In the genomic region with DNA sequence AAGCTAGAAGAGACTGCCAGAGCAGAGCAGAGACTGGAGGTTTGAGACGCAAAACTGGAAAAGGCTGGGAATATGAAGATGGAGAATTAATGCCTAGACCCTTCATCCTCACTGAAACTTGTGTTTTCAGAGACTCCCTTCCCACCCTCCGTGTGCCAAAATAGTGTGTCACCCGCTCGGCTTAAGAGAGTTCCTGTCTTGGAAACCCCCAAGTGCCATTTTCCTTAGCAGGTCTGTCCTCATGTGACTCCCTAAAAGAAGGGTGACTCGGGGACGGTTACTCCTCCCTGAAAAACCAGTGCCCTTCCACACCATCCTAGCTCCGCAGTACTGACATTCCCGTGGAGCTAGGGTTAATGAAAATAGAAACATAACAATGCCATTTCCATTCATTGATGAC, we compare ENCODE assay signal across 9 mouse cellular contexts. TPM values are rescaled to one million over a fixed set of nuclear protein-coding genes. Genes with fewer than 3 reads are reported as not detected.
DNase-seq lines count a peak whose midpoint lies in the region; ATAC-seq and TF ChIP-seq lines count a peak whose summit lies in the region.
"Had no signal": no experiment of that assay in that cellular context is flagged by ENCODE, and none has a peak within 500 bp of the region (broad histone marks: within the 10 kb centered on the region; RNA-seq: fewer than 3 reads in every experiment).

No protein-coding gene starts in this region.

- peaks cover 24% of the 10 kb centered on the region for H3K27me3 ChIP-seq in heart, embryonic 13.5 days (replicated peaks)
- H3K27me3 ChIP-seq in E14TG2a.4 (ENCODE audit: insufficient read depth, low read length), result peaks cover 20% of the 10 kb centered on the region
- H3K27me3 ChIP-seq in forebrain, embryonic 15.5 days, result no peaks in the 10 kb centered on the region
- H3K27me3 ChIP-seq in liver, postnatal 0 days (ENCODE audit: insufficient read depth, low read length), result 0 out of 2 replicates have a peak, but pooled peaks cover 3% of the 10 kb centered on the region
- H3K27me3 ChIP-seq: Patski had no signal

- H3K27ac ChIP-seq in heart, embryonic 13.5 days (replicated peaks), result peak overlapping the region; percentile 93; the same call in 1 of the 2 replicates
- peak overlapping the region; percentile 99 for H3K27ac ChIP-seq in forebrain, embryonic 15.5 days (replicated peaks)
- no peak overlapping the region for H3K27ac ChIP-seq in liver, postnatal 0 days (ENCODE audit: low read depth)

- H3K9ac ChIP-seq in heart, embryonic 13.5 days, result peak overlapping the region; percentile 93
- H3K9ac ChIP-seq in forebrain, embryonic 15.5 days (replicated peaks), result peak overlapping the region; percentile 92
- H3K9ac ChIP-seq in liver, postnatal 0 days (replicated peaks), result peak overlapping the region; percentile 66

- TF ChIP-seq CTCF in E14TG2a.4 (conservative IDR thresholded peaks at IDR 0.05; ENCODE audit: low read length), result no peak
- TF ChIP-seq CTCF in liver, postnatal 0 days (IDR thresholded peaks at IDR 0.05; ENCODE audit: low read depth), result no peak

- peak overlapping the region; percentile 91 for H3K4me3 ChIP-seq in heart, embryonic 13.5 days
- peak overlapping the region; percentile 97 for H3K4me3 ChIP-seq in E14TG2a.4 (replicated peaks; ENCODE audit: low read length)
- peak overlapping the region; percentile 90 for H3K4me3 ChIP-seq in forebrain, embryonic 15.5 days
- H3K4me3 ChIP-seq in liver, postnatal 0 days (ENCODE audit: low read depth, low read length), result peak overlapping the region; percentile 88

- under 1% methylated on average over 8 of the region's 8 CpGs for WGBS in heart, embryonic 13.5 days
- under 1% methylated on average over 8 of the region's 8 CpGs for WGBS in forebrain, embryonic 15.5 days
- 7% methylated on average over 8 of the region's 8 CpGs for WGBS in liver, postnatal 0 days (ENCODE audit: insufficient replicate concordance)

- no peaks in the 10 kb centered on the region for H3K36me3 ChIP-seq in heart, embryonic 13.5 days
- peaks cover 12% of the 10 kb centered on the region for H3K36me3 ChIP-seq in E14TG2a.4 (ENCODE audit: insufficient read depth, low read length)
- H3K36me3 ChIP-seq in forebrain, embryonic 15.5 days, result no peaks in the 10 kb centered on the region
- no peaks in the 10 kb centered on the region for H3K36me3 ChIP-seq in liver, postnatal 0 days (replicated peaks; ENCODE audit: insufficient read depth, low read length)

- TF ChIP-seq EP300 in liver, postnatal 0 days (IDR thresholded peaks at IDR 0.05; ENCODE audit: low read depth), result no peak

- peaks cover 45% of the 10 kb centered on the region for H3K4me1 ChIP-seq in heart, embryonic 13.5 days
- peaks cover 76% of the 10 kb centered on the region for H3K4me1 ChIP-seq in E14TG2a.4 (replicated peaks; ENCODE audit: low read depth, low read length)
- H3K4me1 ChIP-seq in forebrain, embryonic 15.5 days, result peaks cover 33% of the 10 kb centered on the region
- peaks cover 46% of the 10 kb centered on the region for H3K4me1 ChIP-seq in liver, postnatal 0 days (ENCODE audit: insufficient read depth)

- ATAC-seq in heart, embryonic 13.5 days (ENCODE audit: extremely low read depth, insufficient number of reproducible peaks, low FRiP score, low TSS enrichment), result no peak
- ATAC-seq in forebrain, embryonic 15.5 days (replicated peaks), result no peak
- no peak for ATAC-seq in liver, postnatal 0 days

- no peak for DNase-seq in heart, adult 8-10 months (ENCODE audit: low spot score)
- DNase-seq in liver, postnatal 0 days, result no peak
- no peak for DNase-seq in urinary bladder, postnatal 14 days (ENCODE audit: low spot score)
- no peak for DNase-seq in frontal cortex, postnatal 14 days (ENCODE audit: low spot score in 2 of 2)
- no peak for DNase-seq in gastrocnemius, postnatal 25 days

- H3K9me3 ChIP-seq in heart, embryonic 13.5 days, result no peaks in the 10 kb centered on the region
- H3K9me3 ChIP-seq in E14TG2a.4 (ENCODE audit: low read length), result no peaks in the 10 kb centered on the region
- H3K9me3 ChIP-seq in forebrain, embryonic 15.5 days, result no peaks in the 10 kb centered on the region
- no peaks in the 10 kb centered on the region for H3K9me3 ChIP-seq in liver, postnatal 0 days (ENCODE audit: low read length)

- H3K4me2 ChIP-seq in heart, embryonic 13.5 days, result peak overlapping the region; percentile 87
- H3K4me2 ChIP-seq in forebrain, embryonic 15.5 days (replicated peaks), result peak overlapping the region; percentile 76
- peak overlapping the region; percentile 100 for H3K4me2 ChIP-seq in liver, postnatal 0 days (ENCODE audit: low read depth, low read length)

RNA-seq across cellular contexts. Expression of gene Uck2, which starts 0.2 kb away (rescaled TPM):
- polyA plus RNA-seq in heart, embryonic 13.5 days (2015; fragmentation: Nextera tagmentation; extraction: Ambion mirVana), result 46.8 and 50.9 TPM in 2 replicates
- 10 to 100 TPM; 38.7 to 50.3 (median 43.4) TPM for total RNA-seq in heart, adult 8-10 months (2022)
- polyA plus RNA-seq in forebrain, embryonic 15.5 days (2015; fragmentation: Nextera tagmentation; extraction: Ambion mirVana), result 64.7 and 68.2 TPM in 2 replicates
- polyA plus RNA-seq in liver, postnatal 0 days (2015; fragmentation: Nextera tagmentation; extraction: Ambion mirVana), result 18.6 and 20.9 TPM in 2 replicates
- total RNA-seq in gastrocnemius, postnatal 25 days (2021), result 10 to 100 TPM; 16.9 to 29.3 TPM

RNA-seq across cellular contexts. Expression of gene Tmco1, which starts 22.8 kb away (rescaled TPM):
- polyA plus RNA-seq in heart, embryonic 13.5 days (2015; fragmentation: Nextera tagmentation; extraction: Ambion mirVana), result 69.9 and 81.9 TPM in 2 replicates
- total RNA-seq in heart, adult 8-10 months (2022), result 10 to 100 TPM; 92.5 to 99.4 (median 98.8) TPM
- 68.1 and 69.0 TPM in 2 replicates for polyA plus RNA-seq in forebrain, embryonic 15.5 days (2015; fragmentation: Nextera tagmentation; extraction: Ambion mirVana)
- polyA plus RNA-seq in liver, postnatal 0 days (2015; fragmentation: Nextera tagmentation; extraction: Ambion mirVana), result 54.6 and 57.6 TPM in 2 replicates
- 10 to 100 TPM; 32.6 to 41.3 TPM for total RNA-seq in gastrocnemius, postnatal 25 days (2021)
